ENCODE assay signal across 8 mouse cellular contexts in the genomic region with DNA sequence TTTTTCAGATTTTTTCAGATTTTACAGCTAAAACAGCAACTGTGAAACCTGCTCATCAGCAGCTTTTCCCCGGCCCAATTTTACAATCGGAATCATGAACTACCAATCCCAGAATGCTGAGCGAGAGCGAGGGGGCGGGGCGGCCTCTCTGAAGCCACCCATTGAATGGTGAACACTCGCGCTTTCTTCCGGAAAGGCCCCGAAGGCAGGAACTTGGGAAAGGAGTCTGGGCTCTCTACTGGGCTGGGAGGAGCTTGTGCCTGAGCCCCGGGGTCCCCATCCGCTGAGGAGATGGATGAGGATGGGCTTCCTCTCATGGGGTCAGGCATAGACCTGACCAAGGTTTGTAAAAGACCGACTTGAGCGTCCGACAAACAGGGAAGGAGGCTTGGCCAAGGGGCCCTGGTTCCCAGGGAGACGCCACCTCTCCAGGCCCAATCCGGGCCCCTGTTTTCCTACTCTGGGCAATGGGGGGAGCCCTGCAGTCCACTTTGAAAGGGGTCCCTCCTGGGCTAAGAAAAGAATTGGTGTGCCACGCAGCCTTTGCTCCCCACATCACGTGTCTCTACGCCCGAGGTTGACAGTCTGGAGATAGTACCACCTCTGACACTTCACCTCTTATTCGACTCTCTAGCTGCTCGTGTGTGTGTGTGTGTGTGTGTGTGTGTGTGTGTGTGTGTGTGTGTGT. TPM values are rescaled to one million over a fixed set of nuclear protein-coding genes. Genes with fewer than 3 reads are reported as not detected.
A peak's percentile ranks its signal among the peaks of the same experiment; 100 is the strongest.
DNase-seq lines count a peak whose midpoint lies in the region; ATAC-seq and TF ChIP-seq lines count a peak whose summit lies in the region.

Gene Washc3, plus strand, starts transcription at position 143 of the 688 bp plus-strand sequence.

- peak within 1 kb of the TSS; percentile 52 for H3K4me3 ChIP-seq in hindbrain, embryonic 13.5 days

- peak; percentile 49 for DNase-seq in Patski (ENCODE audit: low read depth, low spot score)
- peak; percentile 94 to 96 for DNase-seq in cerebellum, postnatal 14 days
- peak; percentile 88 to 93 for DNase-seq in frontal cortex, postnatal 14 days (ENCODE audit: low spot score in 2 of 2)
- peak; percentile 83 to 91 for DNase-seq in layer of hippocampus, postnatal 25 days (ENCODE audit: extremely low spot score in 1 of 2, low spot score in 1 of 2)
- peak; percentile 93 for DNase-seq in lung, postnatal 25 days (ENCODE audit: low spot score)
- DNase-seq in retina, embryonic 14.5 days (ENCODE audit: low spot score) = peak; percentile 93
- peak; percentile 94 for DNase-seq in thymus, postnatal 4 days

- H3K36me3 ChIP-seq in hindbrain, embryonic 13.5 days = peaks cover 12% of the 10 kb centered on the region; the same call in 1 of the 2 replicates

- peak within 1 kb of the TSS; percentile 67 for H3K4me2 ChIP-seq in hindbrain, embryonic 13.5 days

- ATAC-seq in Patski = peak; percentile 99
- peak; percentile 100 for ATAC-seq in hindbrain, embryonic 13.5 days (ENCODE audit: low FRiP score)

- in situ Hi-C loops in Patski (cut with MboI; ENCODE audit: low pct_unique_long_range_greater_than_20kb) = no loop called here

- TF ChIP-seq CTCF in Patski (IDR thresholded peaks at IDR 0.05) = no peak

- WGBS in hindbrain, embryonic 13.5 days = 2% methylated on average over 23 of the region's 23 CpGs

- H3K9ac ChIP-seq in hindbrain, embryonic 13.5 days = peak within 1 kb of the TSS; percentile 77

- POLR2A ChIA-PET in Patski (lab: Charles Lee) = no interaction called here

- H3K9me3 ChIP-seq in hindbrain, embryonic 13.5 days = no peaks in the 10 kb centered on the region

- H3K27ac ChIP-seq in hindbrain, embryonic 13.5 days = peak within 1 kb of the TSS; percentile 86

- no peaks in the 10 kb centered on the region for H3K27me3 ChIP-seq in Patski
- no peaks in the 10 kb centered on the region for H3K27me3 ChIP-seq in hindbrain, embryonic 13.5 days

- H3K4me1 ChIP-seq in hindbrain, embryonic 13.5 days (replicated peaks) = peaks cover 10% of the 10 kb centered on the region

- CTCF ChIA-PET in Patski (lab: Charles Lee) = no interaction called here

RNA-seq across cellular contexts. Expression of gene Washc3, which starts in this region (rescaled TPM):
- 83.5 TPM for polyA plus RNA-seq in Patski (2021)
- 42.0 and 46.2 TPM in 2 replicates for polyA plus RNA-seq in hindbrain, embryonic 13.5 days (2015; fragmentation: Nextera tagmentation; extraction: Ambion mirVana)
- 10 to 100 TPM; 25.5 to 27.1 TPM for total RNA-seq in layer of hippocampus, postnatal 25 days (2021)

Comparison
In these comparisons a context has a peak if more than half of its experiments do, and no peak if none do; other contexts are left out.
1. Peak in every context shown above with its lines: DNase-seq, ATAC-seq, H3K4me3 ChIP-seq and H3K27ac ChIP-seq.